Mouse (Mus musculus): Measurements from ENCODE around the gene Camk2n2. TPM values are rescaled to one million over a fixed set of nuclear protein-coding genes. Genes with fewer than 3 reads are reported as not detected.
"Not testable (repeated sequence)": the region's sequence is repeated elsewhere in the genome, so short reads cannot be mapped to it uniquely, and the experiment has no call there.

The Camk2n2 gene
- total RNA-seq (2022), result 10 to 100 TPM; 28.9 to 62.9 (median 41.8) TPM

DNA sequence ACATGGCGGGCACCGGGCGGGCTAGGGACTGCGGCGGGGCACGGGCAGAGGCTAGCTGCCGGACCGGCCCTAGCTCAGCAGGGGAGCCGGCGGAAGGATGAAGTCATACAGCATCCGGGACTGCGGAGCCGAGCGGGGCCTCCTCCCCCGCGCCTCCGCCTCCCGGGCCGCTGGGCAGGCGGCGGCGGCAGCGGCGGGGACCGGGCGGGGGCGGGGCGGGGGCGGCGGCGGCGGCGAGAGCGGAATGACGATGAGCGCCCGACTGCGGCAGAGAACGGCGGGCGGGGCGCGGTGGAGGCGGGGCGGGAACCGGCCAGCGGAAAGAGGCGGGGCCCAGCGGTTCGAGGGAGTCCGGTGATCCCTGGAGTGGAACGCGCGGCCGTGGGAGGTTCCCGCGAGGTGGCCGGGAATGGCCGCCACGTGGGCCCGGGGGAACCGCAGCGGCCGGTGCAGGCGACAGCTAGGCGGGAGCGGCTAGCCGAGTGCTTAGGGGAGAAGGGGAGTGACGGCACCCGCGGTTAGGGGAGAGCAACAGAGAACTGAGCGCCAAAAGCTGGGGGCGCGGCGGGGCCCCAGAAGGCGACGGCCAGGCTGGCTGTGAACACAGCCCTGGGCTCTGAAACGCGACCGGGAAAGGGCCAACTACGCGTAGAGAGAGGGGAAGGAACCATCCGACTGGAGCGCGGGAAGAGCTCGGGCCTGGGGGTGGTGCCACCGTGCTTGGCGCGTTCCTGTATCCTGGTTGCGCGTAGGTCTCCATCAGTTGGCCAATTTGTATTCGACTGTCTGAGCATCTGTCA lies at the start of gene Camk2n2:
Camk2n2 (minus strand) TSS at position 97 of the 800 bp plus-strand sequence.
- peak; percentile 55 for DNase-seq

DNA sequence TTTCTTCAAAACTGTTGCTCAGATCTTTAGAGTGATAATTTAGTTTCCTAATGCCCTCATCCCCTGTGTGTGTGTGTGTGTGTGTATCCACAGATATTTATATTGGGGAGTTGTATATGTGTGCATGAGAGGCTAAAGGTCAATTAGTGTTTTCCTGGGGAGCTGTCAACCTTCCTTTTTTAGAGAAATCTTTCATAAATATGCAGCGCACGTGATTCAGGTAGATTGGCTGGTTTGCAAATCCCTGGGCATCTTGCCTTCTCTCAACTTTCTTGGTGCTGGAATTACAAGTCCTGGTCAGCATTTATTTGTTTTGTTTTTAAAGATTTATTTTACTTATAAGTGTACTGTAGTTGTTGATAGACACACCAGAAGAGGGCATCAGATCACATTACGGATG lies 49.2 kb upstream of the Camk2n2 start:
- DNase-seq, result no peak

DNA sequence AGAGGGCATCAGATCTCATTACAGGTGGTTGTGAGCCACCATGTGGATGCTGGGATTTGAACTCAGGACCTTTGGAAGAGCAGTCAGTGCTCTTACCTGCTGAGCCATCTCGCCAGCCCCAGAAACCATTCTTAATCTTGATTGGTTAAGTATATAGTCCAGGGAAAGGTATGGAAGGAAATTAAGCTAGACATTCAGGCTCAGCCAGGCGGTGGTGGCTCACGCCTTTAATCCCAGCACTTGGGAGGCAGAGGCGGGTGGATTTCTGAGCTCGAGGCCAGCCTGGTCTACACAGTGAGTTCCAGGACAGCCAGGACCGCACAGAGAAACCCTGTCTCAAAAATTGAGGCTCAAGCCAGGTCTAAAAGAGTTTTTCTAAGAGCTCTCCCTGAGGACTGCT lies 46.9 kb upstream of the Camk2n2 start, which contains the start of gene Eif4g1:
Eif4g1 (plus strand) TSS at position 301 of the 400 bp plus-strand sequence.
- DNase-seq, result not testable (repeated sequence)

DNA sequence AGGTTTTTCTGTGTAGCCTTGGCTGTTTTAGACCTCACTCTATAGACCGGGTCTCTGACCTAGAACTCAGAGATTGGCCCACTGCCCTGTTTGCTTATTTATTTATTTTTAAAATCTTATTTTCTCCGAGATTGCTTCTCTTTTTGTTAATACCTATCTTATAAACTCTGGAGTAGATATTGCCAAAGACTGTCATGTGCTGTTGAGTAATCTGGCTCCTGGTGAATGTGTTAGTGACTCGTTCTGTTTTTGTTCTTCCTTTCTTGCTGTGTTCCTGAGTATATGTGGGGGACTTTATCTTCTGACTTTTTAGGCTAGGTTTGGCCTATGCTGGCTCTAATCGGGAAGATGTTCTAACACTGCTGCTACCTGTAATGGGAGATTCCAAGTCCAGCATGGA lies 36.6 kb upstream of the Camk2n2 start:
- DNase-seq, result no peak

DNA sequence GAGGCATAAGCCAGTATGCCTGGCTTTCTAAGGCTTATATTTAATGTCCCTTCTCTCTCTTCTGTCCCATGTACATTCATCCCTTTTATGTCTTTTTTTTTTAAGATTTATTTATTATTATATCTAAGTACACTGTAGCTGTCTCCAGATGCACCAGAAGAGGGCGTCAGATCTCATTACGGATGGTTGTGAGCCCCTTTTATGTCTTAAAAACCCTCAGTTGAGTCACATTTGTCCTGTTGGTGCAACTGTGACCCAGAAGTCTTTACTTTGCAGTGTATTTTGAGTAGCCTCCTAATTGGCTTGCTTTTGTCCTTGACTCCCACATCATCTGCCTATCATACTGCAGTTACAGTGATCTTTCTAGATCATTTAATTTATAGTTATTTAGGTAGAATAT lies 32.2 kb upstream of the Camk2n2 start:
- DNase-seq, result no peak

DNA sequence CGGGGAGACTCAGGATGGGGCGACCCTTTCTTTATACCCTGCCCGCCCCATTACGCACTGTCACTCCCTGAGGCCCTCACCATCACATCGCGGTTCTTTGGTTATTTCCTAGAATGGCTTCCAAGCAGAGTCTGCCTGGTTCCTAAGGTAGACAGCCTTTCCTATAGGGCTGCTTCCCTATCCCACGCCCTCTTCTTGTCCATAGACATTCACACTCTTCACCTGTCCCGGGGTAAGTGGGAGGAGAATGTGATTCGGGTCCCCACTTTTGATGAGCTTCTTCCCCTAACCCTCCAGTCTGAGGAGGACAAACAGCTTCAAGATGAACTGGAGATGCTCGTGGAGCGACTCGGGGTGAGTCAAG lies 30.8 kb upstream of the Camk2n2 start:
- DNase-seq, result no peak

DNA sequence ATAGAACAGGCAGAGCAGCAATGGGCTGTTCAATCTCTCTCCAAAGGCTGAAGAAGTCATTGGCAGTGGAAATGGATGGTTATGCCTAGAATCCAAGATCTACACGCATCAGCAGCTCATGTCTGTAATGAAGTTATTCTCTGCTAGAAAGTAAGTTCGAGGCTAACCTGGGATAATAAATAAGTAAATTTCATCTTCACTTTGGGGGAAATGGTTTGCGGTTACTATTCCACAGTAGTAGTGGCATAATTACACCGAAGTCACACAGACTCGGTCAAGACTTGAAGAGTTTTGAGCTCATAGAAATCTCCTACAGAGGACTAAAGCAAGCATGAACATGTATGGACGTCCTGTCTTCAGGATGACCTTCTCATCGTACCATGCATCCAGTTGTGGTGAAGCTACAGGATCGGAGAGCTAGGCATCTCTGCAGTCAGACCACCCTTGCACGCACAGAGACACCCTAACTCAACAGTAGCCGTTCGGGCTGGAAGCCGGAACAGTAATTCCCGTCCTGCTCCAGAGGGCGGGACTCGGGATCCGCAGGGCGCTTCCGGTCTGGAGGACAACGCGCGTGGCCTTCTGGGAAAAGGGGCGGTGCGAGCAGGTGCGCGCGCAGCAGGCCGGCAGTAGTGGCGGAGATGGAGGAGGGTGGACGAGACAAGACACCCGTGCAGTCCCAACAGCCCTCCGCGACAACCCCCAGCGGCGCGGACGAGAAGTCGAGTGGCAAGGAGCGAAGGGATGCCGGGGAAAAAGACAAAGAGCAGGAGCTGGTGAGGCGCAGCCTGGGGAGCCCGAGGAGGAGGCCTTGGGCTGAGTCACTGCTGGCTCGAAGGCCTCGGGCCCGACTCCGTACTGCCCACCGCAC lies 30.2 kb upstream of the Camk2n2 start, which contains the start of gene Psmd2:
Psmd2 (plus strand) TSS at position 577 of the 871 bp plus-strand sequence.
- peak; percentile 95 for DNase-seq

DNA sequence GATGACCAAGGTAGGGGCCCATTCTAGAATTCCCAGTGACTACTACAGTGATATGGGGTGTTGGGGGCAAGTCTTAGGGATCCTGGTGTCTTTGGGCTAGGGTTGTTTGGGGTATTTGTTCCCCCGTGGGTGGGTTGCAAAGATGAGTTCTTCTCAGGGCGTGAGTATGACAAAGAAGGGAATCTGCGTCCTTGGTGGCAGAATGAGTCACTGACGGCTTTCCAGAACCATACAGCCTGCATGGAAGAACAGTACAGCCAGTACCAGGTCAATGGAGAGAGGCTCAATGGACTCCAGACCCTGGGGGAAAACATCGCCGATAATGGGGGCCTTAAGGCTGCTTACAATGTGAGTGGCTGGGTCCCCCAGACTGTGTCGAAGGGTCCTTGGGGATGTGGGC lies 22.8 kb upstream of the Camk2n2 start:
- peak; percentile 42 for DNase-seq

DNA sequence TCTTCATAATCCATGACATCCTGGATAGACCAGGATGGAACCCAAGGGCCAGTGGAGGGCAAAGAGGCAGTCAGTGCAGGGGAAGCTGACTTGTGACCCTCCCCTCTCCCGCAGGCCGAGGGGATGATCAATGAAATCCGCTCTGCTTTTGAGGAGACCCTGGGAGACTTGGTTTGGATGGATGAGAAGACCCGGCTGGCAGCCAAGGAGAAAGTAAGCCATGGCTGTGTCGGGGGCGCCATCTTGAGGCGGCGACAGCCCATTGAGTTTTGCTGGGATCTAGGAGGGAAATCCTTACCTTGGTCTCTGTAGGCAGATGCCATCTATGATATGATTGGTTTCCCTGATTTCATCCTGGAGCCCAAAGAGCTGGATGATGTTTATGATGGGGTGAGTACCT lies 21.1 kb upstream of the Camk2n2 start:
- peak; percentile 41 for DNase-seq

DNA sequence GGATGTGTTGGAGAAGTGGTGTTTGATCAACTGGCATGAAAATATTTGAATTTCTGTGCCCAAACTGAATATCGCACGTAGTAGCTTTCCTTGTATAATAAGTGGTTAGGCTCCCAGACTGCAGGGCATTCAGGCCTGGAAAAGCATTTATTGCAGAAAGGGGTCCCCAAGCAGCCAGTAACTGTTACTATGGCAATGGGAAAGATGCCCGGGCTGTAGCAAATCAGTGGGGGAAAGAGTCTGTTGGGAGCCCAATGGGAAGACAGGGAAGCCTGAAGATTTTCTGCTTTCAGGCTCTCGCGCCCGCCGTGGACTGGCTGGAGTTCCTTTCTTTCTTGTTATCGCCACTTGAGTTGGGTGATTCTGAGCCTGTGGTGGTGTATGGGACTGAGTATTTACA lies 17.3 kb upstream of the Camk2n2 start:
- no peak for DNase-seq

DNA sequence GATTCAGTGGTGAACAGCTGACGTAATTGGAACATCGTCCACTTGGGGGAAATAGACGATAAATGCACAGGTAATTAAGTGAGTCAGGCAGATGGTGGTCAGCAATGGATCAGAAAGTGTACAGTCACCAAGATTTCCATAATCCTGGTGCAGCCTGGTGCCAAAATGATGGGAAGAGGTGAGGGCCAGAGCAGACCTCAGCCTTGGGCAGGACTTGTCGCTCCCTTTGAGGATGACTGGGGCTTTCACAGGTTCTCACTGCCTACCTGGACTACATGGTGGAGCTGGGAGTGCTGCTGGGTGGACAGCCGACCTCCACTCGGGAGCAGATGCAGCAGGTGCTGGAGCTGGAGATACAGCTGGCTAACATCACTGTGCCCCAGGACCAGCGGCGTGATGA lies 16.3 kb upstream of the Camk2n2 start:
- DNase-seq, result no peak

DNA sequence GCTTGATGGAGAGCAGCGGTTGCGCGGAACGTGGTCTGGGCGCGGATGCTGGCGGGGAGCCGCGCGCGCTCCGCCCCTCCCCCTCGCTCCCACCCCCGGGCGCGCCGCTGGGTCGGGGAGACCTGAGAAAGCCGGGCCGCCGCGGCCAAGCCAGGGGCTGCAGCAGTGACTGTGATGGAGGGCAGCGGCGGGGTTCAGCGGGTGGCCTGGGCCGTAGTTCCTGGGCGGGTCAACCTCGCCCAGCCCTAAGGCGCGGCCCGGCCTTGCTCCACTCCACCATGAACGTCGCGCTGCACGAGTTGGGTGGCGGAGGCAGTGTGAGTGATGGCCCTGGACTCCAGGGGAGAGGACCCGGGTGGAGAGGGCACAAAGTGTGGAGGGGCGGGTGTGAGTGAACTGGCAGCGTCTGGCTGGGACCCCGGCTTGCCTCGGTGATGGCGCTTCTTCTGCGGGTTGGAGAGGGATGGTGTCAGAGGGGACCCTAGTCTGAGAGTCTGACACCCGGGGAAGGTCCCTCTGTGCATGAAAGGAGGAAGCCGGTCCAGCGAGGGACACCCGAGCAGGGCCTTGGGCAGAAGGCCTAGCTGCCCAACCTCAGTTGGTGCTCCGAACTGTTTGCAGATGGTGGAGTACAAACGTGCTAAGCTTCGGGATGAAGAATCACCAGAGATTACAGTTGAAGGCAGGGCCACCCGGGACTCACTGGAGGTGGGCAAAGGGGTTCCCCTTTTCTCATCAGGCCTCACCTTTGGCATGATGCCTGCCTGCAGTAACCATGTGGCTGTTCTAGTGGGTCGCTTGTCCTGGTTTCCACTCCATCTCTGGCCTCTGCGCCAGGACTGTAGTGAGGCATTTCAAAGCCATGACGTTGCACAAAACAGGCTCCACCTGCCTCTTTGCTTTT lies 8.9 kb upstream of the Camk2n2 start, which contains the start of gene Ece2:
Ece2 (plus strand) TSS at position 98 of the 904 bp plus-strand sequence.
- no peak for DNase-seq

DNA sequence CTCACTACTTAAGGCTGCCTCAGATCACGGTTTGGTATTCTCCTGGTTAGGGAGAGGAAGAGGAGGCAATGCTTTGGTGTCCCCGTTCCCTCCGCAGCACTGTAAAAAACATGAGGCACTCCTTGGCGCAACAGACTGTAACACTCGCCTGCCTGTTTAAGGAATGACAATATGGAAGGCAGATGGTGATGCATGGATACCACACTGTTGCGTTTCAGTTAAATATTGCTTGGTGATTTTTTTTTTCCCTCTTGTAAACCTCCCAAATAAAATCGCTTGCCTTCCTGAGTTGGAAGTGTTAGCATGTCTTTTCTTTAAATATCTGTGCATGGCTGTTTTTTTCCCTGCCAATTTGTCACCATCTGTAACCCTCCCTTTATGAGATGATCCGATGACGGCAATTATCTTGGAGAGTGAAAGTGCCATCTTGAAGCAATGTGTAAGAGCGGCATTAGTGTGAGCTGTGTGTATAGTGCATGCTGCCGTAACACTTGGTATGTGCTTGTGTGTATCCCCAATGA lies 7.8 kb upstream of the Camk2n2 start:
- no peak for DNase-seq

DNA sequence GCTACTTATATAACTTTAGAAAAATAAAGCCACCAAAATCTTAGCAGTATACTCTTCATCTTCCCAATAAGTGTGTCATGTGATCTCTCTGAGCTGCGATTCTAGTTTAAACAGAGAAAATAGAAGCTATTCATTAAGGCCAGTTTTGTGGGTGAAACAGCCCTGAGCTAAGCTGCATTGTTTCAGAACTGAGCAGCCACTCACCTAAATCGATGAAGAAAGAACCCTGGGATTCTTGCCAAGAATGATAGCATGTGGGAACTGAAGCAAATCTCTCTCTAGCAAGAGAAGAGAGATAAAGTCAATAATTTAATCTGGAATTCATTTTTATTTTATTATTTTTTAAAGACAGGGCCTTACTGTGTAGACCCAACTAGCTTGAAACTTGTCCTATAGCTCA lies 2.1 kb upstream of the Camk2n2 start:
- no peak for DNase-seq

DNA sequence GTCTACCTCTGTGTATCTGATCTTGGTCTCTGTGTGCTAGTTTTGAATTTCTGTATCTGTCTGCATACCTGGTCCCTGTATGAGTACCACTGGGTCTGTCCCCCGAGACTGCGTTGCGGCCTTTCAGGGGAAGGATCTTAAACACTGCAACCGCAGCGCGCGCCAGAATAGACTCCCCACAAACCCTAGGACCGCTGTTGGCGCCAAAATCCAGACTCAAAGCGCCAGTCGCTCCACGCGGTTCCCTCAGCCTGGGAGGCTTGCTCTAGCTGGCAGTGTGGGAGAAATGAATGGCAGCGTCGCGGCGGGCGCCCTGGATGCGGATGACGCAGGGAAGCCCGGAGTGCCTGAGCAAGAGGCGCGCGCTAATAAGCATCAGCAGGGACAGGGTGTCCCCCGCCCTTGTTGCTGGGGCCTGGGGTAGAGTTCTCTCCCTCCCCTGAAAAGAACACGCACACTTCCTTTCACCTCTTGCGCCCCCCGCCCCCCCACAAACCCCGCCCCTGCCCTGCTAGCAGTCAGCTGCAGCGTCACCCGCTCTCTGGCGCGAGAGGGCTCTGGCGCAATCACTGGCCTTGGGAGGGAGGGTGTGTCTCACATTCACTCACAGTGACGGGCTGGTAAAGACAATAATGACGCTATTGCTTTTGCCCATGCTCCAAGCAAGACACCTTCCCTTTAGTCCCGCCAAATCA lies 1.1 kb upstream of the Camk2n2 start:
- peak; percentile 89 for DNase-seq

DNA sequence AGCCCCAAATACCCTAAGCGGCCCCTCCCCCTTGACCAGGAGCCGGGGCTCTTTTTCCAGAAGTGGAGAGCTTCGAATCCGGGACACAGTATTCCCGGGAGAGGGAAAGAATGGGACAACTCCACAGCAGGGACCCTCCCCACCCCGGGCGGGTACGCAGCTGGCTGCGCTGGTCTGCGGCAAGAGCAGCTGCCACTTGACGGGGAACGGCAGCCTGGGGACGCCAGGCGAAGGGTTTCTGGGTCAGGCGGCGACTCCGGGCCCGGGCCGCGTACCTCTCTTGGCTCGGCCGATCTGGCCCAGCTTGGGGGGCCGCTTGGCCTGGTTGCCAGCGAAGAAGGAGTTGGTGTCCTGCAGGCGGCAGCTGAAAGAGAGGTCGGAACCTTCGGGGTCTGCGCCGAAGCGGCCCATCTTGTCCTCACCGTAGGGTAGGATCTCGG lies 316 bp downstream of the Camk2n2 start:
- no peak for DNase-seq

DNA sequence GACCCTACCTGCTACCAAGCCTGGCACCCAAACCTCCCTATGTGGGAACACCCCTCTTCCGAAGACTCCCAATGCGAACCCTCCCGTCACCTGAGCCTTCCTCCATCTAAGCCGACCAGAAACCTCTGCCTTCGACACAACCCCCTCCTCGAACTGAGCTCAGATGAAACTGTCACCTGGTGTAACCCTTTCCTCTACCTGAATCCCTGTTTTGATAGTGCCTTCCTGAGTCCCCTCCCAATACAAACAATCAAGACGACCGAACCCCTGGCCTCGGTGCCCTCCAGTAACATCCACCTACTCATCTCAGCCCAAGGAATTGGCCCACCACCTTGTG lies 720 bp downstream of the Camk2n2 start:
- DNase-seq, result peak; percentile 19

DNA sequence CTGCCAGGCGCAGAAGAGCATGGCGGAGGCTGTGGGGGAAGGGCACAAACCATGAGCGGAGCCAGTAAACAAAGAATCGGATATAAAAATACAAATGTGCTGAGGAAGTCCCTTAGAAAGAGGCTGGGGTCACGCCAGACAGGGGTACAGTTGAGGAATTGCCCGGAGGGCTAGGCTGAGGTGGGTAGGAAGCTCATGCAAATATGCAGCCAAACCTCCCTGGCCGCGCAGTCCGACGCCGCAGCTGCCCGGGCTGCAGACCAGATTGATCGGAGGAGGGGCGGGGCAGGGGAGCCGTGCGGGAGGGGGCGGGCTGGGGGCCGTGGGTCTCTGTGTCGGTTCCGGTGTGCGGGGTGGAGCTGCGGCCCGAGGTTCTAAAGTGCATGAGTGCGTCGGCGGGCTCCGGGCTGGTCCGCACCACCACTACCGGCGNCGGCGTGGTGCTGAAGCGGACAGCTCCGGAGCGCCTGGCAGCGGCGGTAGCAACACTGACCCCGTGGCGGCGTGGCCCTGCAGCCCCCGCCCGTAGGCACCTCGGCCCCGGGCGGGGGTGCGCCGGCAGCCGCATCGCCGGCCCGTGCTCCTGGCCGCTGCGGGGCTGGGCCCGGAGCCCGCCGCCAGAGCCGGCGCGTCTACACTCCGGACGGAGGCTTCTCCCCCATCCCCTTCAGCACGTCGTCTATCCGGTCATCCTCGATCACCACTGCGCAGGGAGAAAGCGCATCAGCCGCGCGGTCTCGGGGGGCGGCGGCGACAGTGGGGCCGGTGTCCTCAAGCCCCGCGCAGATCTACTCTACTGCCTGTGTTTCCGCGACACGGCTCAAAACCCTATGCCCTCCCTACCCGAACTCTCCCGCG lies 1.3 kb downstream of the Camk2n2 start:
- DNase-seq, result no peak

DNA sequence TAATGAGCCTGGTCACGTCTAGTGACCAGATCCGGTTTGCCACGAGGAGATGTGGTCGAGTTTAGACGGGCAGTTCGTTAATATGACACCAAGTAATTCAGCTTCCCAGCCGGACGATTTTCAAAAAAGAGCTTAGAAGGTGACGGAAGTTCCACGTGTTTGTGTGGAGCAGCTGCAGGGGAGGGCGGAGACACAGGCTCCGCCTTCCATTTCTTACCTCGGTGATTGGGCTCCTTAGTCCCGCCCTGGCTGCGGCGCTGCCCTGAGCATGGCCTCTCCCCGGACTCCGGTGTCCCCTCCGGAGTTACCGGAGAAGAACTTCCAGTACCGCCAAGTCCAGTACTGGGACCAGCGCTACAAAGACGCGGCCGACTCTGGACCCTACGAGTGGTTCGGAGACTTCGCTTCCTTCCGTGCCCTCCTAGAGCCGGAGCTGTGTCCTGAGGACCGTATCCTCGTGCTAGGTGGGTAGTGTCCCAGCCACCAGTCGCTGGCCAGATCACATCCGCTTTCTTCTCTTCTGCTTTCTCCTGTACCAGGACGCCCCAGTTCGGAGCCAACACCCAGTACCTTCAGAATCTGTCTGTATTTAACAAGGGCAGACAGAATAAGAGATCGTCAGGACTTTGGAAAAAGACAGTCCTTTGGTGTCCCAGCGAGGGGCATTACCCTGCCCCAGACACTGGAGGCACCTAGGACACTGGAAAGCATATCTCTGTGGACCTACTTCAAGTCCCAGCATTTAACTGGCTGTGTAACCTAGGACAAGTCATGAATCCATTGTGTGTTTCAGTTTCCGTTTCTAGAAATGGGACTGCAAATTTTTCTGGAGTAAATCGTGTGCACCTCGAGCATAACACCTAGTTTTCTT lies 9.5 kb downstream of the Camk2n2 start, which contains the start of the genes Eef1akmt4, Gm49333 and Alg3:
Eef1akmt4 (plus strand) TSS at position 237 of the 871 bp plus-strand sequence.
Gm49333 (plus strand) TSS at position 254 of the 871 bp plus-strand sequence.
Alg3 (minus strand) TSS at position 379 of the 871 bp plus-strand sequence.
- DNase-seq, result peak; percentile 85
